Mouse (Mus musculus) liver (tissue): ENCODE measurements around the gene Accsl.

Source experiments
- DNase-seq: peaks from one replicate; pipeline ENCODE4 v3.0.0-alpha.2; 2020; ENCODE audit warnings: mixed read lengths

Gene Accsl

DNA sequence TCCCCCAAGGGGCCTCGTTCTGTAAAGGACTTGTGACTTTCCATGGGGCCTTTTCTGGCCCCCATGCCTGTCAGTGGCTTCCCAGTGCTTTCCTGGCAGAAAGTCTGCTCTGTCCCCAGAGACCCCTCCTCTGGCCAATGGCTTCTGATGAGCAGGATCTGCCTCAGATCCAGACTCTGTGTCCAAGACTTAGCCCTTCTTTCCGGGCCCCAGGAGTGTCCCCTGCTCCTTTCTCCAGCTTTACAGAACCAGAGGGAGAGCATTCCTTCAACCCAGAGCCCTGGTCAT is 5.2 kb upstream of the Accsl start:
- no peak for DNase-seq

- DNase-seq = peak; percentile 13
Observed at GRCm38 (mm10) chr2:93873449-93874226, 4.7 kb upstream of the Accsl start.

GRCm38 (mm10) chr2:93872257-93872656 is 3.3 kb upstream of the Accsl start:
- no peak for DNase-seq

GRCm38 (mm10) chr2:93871411-93871925 is 2.5 kb upstream of the Accsl start:
- DNase-seq = no peak

DNA sequence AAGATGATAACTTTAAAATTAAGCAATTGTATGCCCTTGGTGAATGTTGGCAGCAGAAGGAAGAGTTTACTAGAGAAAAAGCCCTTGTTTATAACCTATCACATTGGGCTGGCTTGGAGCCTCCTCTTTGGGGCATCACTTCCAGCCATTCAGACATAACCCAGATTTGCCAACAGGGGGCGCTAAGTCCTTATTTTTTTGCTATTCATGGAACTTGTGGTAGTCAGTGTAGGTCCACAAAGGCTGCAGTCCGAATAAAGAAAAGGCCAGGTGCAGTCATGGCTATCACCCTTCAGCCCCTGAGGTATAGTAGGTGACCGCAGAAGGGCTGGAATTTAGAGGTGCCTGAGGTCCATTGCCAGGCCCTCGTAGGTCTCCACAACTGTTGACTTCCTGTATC is 1.9 kb upstream of the Accsl start:
- DNase-seq = peak; percentile 54

GRCm38 (mm10) chr2:93868566-93868965 is 391 bp downstream of the Accsl start:
- DNase-seq = no peak

GRCm38 (mm10) chr2:93863229-93863628 is 5.7 kb downstream of the Accsl start:
- no peak for DNase-seq

DNA sequence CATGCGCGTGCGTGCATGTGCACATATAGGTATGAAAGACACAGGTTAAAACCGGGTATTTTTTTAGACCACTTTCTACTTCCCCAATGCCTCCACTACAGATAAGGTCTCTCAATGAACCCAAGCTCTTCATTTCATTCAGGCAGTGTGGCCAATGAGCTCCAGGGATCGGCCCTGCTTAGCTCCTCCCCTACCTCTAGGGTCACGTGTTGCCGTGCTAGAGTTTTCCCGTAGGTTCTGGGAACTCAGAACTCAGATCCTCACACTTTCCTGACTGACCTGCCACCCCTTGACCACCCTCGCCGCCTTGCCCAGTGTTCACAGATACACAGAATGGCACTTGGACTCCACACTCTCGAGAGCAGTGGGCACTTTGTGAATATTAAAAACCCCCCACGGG is 10.1 kb downstream of the Accsl start:
- DNase-seq = no peak

GRCm38 (mm10) chr2:93851303-93851702 is 17.7 kb downstream of the Accsl start:
- DNase-seq = no peak

DNA sequence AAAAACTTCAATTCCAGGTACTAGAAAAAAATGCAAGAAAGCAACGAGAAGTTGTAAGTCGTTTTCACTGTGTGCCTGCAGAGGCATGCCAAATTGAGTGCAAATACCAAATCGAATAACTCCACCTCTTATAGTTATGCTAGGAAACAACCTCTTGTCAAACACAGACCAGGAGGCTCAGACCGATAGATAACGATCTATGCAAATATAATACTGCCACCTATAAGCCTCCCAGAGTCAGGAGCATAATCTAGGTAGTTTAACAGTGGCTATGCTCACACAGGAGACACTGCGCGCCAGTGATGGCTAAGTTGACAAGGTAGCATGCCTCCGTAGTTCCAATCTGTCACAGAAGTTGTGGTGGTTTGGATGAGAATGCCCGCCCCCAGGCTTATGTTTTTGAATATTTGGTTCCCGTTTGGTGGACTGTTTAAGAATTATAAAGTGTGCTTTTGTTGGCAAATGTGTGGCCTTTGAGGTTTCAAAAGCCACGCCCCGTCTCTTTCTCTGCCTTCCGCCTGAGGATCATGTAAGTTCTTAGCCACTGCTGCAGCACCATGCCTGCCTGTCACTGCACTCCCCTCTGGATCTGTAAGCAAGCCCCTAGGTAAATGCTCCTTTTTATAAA is 18.5 kb downstream of the Accsl start:
- DNase-seq = no peak

DNA sequence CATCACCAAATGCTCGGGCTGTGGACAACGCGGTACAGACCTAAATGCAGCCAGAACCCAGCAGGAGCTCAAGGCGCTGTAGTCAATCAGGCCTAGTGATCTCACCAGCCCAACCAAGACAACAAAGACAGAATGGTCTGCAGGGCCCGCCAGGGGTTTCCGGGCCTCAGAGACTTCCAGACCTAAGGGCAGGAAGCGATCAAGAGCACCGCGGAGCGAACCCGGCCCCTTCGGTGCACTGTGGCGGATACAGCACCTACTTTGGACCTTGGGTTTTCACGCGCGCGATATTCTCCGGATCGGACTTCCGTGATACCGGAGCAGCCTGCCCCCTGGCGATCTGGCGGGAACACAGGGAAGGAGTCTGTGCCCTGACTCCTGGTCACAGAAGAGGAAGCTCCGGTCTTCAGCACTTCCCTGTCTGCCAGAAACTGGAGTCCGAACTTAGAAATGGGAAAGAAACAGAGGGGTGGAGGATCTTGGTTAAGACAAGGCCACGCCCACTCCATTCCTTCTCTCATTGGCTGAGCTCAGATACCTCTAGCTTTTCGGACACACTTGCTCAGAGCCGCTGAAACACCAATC is 19.4 kb downstream of the Accsl start, which contains the start of gene Accs:
TSS of gene Accs (minus strand) at position 439 of the 585 bp plus-strand sequence.
- peak; percentile 66 for DNase-seq

DNA sequence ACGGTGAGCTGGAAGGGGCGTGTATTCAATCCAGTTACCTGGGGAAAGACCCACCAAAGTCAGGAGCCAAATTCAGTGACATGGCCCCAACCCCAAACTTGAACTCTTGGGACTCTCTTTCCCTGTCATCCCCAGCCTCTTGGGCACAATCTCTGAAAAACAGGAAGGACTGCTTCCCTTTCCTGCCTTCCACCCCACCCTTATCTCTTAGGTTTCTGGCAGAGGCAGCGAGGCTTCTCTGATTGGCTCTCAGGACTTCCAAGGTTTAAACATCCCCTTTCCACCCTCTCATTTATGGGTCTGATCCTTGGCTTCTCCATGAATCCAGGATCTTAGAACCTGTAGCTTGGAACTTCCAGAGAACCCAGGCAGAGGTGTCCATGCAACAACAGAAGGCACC is 27.6 kb downstream of the Accsl start:
- no peak for DNase-seq

GRCm38 (mm10) chr2:93840109-93840508 is 28.8 kb downstream of the Accsl start:
- DNase-seq = no peak

DNA sequence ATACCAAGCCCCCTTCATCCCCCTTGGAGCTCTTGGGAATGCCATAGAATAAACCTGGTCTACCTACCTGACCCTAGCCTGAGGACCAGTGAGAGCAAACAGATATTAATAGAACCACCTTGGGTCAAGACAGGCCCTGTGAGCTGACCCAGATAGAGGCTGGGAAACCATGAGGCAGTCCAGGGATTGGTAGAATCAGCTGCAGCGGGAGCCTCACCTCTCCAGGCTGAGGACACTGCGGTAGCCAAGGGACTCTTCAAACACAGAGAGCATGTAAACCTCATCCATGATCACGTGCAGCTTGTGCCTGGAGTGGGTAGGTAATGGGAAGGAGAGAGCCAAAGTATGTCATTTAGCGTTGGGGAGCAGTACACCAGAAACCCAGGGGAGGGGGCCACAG is 30.0 kb downstream of the Accsl start:
- DNase-seq = no peak

- no peak for DNase-seq
Observed at GRCm38 (mm10) chr2:93836232-93836785, 32.6 kb downstream of the Accsl start.

GRCm38 (mm10) chr2:93835596-93835995 is 33.4 kb downstream of the Accsl start:
- no peak for DNase-seq

DNA sequence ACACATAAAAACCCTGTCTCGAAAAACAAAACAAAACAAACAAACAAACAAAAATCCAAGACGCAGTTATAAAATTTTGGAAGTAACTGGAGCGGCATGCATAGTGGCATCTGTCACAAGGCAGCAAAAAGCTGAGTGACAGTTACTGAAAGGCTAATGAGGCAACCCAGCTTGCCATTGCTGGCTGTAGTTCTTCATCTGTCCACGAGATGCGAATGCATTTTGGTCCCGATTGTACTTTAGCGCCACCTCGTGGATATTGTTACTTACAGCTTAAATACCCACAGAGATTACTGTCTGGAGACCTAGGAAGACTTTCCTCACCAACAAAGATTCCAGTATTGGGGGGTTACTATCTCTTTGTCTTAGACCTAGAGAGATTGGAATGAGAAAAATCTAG is 45.4 kb downstream of the Accsl start:
- DNase-seq = peak; percentile 74

DNA sequence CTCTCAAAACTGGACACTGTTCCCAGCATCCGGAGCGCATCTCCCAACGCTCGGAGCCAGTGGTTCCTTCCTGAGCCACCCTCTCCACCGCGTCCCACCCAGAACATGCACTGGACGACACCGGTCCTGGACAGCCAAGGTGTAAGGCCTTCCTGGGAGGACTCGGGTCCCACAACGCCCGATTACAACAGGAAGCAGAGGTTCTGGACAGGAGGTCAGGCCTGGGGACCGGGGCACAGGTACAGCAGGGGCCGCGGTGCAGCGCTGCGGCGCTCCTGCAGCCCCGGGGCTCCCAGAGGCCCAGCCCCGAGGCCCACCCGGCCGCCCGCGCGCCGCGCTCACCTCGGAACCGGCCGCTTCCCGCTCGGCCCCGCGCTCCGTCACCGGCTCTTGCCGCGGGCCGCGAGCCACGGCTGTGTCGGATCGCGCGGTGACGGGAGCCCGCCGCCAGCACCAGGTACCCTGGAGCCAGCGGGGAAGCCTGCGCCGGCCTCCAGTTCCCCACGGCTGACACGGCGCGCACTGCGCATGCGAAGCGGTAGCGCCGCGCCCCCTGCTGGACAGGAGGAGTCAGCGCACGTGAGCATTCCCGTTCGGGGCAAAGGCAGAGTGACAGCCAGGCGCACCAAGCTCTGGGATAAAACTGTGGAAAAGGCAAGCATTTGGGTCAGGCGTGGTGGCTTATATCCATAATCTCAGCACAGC is 46.8 kb downstream of the Accsl start, which contains the start of gene Ext2:
TSS of gene Ext2 (minus strand) at position 524 of the 705 bp plus-strand sequence.
- peak; percentile 88 for DNase-seq

GRCm38 (mm10) chr2:93817791-93818190 is 51.2 kb downstream of the Accsl start:
- DNase-seq = peak; percentile 31

DNA sequence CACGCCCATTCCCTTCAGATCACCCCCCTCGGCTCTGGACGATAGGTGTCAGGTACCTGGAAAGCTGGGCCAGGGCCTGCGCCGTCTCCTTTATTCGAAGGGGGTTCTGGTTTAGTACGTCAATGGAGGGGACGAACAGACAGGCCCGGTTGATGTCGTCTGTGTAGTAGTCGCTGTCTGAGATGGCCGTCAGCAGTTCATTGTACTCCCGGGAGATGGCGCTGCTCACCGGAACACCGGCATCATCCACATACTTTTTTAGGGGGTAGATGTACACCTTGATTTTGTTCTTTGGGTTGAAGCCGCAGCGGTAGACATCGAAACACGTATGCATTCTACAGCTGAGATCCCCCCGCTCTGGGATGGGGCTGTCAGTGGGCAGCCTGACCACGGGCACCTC is 55.6 kb downstream of the Accsl start:
- DNase-seq = no peak

DNA sequence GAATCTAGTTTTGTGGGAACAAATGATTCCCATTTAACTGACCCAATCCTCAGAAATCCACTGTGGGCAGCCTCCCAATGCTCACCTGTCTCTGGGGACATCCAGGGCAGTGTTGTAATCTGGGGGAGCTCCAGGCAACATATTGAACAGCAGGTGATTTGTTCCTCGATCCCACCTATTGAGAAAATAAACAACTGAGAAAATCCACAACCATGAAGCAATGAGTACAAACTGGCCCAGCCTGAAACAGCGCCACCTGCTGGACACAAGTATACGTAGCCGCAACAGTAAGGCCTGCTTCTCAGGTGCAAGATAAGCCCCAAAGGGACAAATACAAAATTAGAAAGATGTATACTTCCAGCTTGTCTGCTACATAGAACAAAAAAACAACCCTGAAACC is 57.1 kb downstream of the Accsl start:
- peak; percentile 72 for DNase-seq

DNA sequence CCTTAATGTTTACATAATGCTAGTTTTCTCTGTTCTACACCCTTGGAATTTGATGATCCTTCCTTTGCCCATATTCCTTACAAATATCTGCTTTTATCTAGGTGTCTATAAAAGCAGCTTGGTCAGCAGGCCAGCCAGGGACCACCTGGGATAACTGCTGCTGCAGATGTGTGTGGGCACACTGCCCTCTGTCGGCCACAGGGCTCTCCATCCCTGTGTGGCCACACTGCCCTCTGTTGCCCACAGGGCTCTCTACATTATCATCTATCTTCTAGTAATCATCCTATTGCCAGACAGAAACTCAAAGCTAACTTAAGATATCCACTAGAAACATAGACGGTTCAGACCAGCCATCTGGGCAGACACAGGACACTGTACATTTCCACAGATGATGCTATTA is 59.0 kb downstream of the Accsl start:
- peak; percentile 40 for DNase-seq

- DNase-seq = no peak
Observed at GRCm38 (mm10) chr2:93808071-93808470, 60.9 kb downstream of the Accsl start.
